Mouse (Mus musculus): ENCODE measurements at regions not wholly inside any gene's neighbourhood (a gene's known extent, or its start where the extent isn't known, plus 50 kb on each side); places are given as distances from the start of the nearest gene placed in this dataset.
A peak's percentile ranks its signal among the peaks of the same experiment; 100 is the strongest.

DNA sequence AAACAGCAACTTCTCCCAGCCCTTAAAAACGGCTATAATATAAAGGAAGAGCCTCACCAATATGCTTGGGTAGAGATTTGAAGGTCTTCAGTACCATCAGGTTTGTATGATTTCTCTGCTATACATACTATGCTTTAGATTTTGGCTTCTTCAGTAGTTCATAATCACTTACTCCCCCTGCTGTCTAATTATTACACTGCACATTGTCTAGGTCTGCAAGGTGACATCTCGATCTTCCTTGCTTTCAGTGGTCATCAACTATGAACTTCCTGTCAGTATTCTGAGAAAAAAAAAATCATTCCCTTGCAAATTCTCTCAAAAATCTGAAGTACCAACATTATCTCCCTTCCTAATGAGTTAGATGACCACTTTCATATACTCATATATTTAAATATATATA, 225.4 kb upstream of the Galnt5 start:
- no peak for ATAC-seq (ENCODE audit: insufficient number of reproducible peaks, low FRiP score, low TSS enrichment)

DNA sequence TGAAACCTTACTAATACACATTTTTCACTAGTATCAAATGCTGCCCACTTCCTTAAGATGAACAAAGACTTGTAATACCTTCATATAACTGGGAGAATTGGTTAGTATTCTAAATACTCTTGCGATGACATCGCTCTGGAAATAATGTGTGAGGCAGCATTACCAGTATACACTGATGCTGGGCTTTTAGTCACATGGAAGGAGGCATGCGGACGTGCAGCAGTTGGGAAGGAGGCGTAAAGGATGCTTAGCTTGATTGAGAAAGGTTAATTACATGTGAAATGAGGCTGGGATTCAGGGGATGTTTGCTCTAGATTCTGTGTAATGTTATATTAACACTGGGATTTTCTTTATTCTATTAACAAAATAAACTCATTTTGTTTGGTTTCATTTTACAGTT, 221.5 kb upstream of the Galnt5 start:
- ATAC-seq (ENCODE audit: insufficient number of reproducible peaks, low FRiP score, low TSS enrichment): no peak

DNA sequence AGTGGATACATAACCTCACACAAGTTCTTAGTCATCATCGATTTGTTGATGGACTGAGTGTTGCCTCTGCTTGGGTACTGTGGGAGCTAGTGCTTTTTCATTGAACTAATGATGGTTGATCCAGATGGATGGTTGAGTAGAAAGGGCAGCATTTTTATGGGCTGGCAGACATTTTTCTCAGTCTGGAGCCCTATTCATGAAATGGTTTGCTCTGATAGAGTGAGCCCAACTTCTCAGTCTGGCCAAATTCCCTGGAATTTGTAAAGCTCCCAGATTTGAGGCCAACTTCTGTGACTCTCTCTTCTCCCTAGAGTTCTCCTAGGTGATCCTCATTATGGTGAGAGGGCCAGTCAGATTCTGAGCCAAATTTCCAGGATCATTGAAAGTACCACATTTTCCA, 216.8 kb upstream of the Galnt5 start:
- no peak for ATAC-seq (ENCODE audit: insufficient number of reproducible peaks, low FRiP score, low TSS enrichment)

DNA sequence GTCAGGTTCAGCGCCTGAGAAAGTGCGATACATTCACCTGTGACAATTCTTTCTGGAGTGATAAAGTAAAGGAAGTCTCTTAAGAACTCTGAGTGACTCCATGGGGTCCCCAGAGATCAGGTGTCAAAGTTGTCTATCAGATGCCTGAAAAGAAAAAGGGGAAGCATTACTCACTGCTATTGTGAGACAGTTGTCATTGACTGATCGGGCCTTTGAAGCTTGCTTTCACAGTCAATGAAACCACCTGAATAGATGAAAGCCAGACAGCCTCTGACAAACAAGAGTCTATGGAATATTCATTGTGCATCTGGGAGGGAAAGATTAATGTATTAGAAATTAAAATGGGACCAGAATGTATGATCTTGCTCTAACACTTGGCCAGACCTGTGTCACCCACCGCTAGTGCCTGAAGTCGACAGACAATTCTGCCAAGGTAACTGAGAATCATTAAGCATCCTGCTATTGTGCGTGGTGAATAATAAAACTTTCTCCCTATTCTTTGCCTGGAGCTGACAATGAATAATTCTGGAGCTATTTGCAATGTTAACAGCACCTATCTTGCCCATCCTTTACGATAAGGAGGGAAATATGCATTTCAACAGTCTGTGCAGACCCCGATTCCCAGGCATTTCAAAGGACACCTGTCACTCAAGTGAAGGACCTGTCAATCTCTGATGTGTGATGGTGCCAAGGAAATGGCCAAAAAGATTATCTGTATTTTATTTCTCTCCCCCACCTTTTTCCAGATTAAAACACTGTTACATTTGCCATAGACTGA, 204.0 kb upstream of the Galnt5 start:
- ATAC-seq (ENCODE audit: insufficient number of reproducible peaks, low FRiP score, low TSS enrichment): no peak

DNA sequence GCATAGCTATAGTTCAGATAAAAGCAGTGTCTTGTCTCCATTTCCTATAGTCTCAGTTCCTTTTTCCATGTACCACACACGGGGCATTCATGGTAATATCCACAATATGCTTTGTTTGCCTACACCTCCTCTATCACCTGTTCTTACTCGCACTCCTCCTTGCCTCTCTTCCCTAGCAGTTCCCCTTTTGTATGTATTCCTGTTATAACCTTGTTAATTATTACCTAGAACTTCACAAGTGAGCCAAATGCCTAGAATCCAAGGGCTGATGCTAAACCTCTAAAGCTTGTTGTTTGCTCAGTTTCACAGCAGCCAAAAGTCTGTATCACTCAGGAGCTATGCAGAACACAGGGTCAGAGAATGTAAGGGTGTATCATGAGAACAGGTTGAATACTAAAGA, 198.4 kb upstream of the Galnt5 start:
- no peak for ATAC-seq (ENCODE audit: insufficient number of reproducible peaks, low FRiP score, low TSS enrichment)

DNA sequence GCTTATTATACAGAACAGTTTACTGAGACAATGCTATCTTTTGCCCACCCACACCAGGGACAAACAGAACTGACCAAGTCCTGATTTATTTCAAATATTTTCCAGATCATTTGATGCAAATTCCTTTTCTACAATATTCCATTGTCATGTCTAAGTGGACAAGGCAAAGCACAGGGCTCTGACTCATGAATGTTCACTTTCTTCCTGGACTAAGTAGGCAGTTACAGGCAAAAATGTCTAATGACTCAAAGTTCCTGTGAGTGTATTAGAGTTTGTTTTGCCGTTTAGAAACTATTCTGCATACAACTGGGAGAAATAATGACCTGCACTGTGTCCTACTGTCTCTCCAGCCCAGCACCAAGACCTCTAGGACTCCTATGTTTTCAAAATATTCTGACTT, 189.8 kb upstream of the Galnt5 start:
- ATAC-seq (ENCODE audit: insufficient number of reproducible peaks, low FRiP score, low TSS enrichment): no peak

DNA sequence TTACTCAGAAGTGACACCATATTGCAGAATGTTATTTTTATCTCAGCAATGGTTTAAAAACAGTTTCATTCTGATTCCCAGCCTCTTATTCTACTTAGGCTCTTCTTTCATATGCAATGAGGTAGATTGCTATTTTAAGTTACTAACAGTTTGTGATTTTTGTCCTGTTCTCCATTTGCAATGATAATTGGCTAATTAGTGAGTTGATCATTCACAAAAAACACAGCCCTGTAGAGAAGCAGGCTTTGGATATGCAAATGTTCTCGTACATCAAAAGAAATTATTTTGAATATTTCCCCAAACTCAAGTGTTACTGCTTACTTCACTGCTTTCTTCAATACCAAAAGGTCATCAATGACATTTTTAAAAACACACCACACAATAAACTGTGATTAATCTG, 184.7 kb upstream of the Galnt5 start:
- no peak for ATAC-seq (ENCODE audit: insufficient number of reproducible peaks, low FRiP score, low TSS enrichment)

DNA sequence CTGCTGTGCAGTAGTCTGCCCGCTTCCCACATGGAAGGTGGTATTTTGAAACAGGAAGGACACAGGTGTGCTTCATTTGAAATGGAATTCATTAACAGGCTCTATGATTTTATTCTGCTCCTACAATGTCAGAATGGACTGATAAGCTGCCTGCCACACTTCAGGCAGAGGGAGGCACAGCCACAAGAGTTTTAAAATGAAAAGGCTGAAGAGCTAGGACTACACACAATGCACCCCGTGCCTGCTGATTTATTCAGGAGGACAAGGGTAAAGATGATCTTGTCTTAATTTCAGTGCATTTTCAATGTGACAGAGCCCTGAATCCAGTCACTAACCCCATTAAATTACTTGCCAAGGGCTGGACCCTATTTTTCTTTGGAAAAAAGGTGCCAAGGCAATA, 177.3 kb upstream of the Galnt5 start:
- no peak for ATAC-seq (ENCODE audit: insufficient number of reproducible peaks, low FRiP score, low TSS enrichment)

DNA sequence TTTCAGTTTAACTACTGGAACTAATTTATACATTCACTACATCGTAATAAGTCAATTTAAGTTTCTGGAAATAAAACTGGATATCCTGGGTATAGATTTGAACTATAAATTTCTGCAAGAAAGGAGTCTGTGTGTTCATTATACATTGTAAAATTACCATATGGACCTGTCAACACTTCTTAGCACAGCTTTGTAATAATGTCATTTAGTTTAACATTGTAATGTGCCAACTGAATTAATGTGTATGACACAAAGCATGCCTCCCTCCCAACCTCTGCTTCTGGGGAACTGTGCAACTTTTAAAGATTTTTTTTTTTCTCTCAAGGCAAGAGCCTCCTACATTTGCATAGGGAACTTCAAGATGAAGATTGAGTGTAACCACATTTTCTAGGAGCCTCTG, 176.8 kb upstream of the Galnt5 start:
- ATAC-seq (ENCODE audit: insufficient number of reproducible peaks, low FRiP score, low TSS enrichment): no peak

DNA sequence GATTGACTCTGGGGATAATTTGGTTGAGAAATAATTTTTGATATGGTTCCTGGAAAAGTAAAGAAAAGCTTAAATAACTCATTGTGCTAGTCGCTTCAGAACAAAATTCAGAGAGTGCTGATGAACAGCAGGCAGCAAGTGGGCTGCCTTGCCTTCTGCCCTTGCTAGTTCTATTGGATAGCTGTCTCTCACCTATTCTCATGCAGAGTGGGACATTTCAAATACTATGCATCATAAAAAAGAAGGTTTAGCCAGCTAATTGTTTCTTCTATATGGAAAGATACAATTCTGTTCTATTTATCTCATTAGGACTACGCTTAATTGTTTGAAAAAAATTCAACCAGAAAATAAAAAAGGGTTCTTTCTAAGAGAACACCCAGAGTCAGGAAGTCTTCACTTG, 169.4 kb upstream of the Galnt5 start:
- no peak for ATAC-seq (ENCODE audit: insufficient number of reproducible peaks, low FRiP score, low TSS enrichment)

DNA sequence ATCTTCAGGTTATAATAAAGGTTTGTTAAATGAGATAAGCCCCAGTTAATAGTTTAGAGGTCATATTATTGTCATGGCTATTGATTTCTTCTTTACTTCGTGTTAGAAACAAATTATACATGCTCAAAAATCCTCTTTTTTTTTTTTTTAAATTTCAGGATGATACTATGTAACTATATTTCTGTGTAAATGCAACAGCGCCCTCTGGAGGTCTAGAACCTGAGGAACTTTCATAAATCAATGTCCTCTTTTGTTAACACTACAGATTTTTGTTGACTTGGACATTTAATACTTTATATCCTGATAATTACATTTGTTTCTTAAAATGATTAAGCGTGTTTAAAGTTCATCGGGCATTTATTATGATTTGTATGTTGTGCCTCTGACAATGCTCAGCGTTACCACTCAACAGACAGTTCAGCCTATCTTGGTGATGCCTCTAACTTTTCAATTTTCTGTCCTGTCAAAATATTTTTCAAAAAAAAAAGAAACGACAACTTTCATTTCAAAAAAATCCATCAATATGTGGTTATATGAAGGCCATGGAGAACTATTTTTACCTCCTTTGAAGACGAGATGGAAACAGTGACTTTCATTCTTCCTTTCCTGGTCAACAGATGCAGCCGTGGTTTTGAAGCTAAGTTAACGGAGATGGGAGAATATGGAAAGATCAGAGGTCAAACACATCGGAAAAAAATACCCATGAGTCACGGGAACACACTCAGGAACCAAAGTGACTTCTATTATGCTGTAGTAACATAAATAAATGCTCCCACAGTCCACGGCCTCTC, 164.9 kb upstream of the Galnt5 start:
- no peak for ATAC-seq (ENCODE audit: insufficient number of reproducible peaks, low FRiP score, low TSS enrichment)

DNA sequence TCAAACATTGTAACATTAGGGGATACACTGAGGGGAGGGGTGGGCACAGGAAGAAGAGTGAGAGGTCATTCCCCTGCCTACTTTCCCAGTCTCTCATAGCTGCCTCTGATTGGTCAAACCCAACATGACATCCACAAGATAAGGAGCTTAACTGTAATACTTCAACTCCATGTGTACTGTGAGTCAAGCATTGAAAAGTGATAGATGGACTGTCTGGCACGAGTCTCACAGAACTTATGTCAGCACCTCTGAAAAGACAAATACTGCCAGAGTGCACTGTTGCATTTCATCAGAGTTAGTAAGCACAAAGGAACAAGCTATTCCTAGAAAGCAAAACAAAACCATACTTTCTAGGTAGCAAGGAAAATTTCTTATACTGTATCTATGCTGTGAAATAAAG, 152.5 kb upstream of the Galnt5 start:
- ATAC-seq (ENCODE audit: insufficient number of reproducible peaks, low FRiP score, low TSS enrichment): no peak

DNA sequence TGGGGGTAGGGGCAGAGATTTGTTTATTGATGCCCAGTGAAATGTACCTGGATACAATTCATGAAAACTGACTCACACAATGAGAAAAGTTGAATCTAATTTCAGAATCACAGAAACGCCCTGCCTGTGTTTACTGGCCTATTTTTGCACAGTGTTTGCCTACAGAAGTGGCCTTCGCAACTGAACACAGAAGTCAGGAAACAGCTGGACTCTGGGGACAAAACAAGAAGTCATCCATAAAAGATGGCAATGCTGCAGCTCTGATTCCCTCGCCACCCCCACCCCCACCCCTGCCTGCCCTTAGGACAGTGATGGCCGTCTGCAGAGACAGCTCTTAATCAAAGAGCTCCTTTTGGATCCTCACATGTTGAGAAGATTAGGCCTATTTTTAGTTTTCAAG, 150.0 kb upstream of the Galnt5 start:
- ATAC-seq (ENCODE audit: insufficient number of reproducible peaks, low FRiP score, low TSS enrichment): no peak

DNA sequence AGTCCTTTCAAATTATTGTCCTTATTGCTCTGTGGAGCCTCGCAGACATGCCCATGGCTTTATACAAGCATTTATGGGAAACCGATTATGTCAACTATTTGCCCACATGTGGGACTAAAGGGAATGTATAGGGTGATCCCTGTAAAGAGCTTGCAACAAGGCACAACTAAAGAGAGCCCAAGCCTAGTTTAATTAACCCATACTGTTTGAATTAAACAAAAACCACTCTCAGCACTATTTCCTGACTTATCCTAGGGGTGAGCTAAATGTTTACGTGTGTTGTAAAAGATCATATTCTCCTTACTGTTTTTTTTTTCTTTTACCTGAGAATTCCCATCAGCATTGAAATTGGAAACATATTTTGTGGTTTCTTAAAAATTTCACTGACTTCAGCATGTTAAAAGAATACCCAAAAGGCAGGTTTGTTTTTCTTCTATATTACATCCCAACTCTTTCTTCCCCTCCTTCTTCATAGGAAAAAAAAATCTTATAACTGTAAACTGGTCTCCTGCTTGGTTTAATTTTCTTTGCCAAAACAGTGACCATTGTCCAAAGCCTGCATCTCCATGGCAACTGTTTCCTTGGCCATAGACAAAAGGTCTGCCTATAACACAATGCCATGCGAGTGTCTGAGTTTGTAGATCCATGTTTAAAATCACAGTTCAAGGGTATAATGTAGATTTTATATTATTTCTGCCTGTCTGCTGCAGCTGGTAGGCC, 148.2 kb upstream of the Galnt5 start:
- no peak for ATAC-seq (ENCODE audit: insufficient number of reproducible peaks, low FRiP score, low TSS enrichment)

DNA sequence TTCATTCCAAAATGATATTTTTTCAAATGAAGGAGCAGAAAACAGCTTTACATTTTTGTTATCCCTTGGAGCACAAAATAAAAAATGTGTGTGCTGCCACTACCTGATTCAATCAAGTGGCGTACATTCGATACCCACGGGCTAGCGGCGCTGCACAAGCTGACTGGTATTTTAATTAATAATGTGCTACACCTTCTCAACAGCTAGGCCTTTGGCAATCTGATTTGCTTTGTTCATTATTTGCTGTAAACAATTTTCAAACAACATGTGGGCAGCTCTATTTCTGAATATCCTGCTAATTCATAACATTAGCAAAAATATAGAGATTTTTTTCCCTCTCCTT, 147.7 kb upstream of the Galnt5 start:
- no peak for ATAC-seq (ENCODE audit: insufficient number of reproducible peaks, low FRiP score, low TSS enrichment)

DNA sequence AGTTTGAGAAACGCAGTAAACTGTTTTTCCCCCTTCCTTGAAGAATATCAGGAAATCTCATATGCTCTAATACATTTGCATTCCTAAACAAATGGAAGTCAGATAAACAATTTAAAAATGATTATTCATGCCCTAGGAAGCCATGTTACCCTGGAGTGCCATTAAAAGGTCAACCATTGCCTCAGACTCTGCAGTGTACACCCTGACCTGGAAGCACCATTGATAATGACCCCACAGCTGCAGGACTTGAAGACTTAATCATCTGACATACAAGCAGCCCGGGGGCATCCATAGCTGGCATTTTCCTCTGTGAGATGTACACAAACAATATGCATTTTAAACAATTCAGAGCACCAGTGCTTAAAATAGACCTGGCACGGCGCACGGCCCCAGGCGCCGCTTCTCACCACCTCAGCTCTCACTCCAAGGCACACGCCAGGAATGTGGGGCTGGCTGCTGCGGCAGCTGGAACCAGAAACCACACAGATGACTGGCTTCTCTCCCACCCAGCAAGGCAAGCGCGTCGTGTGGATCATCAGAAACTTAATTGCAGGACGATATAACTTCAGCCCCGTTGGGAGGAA, 141.1 kb upstream of the Galnt5 start:
- ATAC-seq (ENCODE audit: insufficient number of reproducible peaks, low FRiP score, low TSS enrichment): no peak

DNA sequence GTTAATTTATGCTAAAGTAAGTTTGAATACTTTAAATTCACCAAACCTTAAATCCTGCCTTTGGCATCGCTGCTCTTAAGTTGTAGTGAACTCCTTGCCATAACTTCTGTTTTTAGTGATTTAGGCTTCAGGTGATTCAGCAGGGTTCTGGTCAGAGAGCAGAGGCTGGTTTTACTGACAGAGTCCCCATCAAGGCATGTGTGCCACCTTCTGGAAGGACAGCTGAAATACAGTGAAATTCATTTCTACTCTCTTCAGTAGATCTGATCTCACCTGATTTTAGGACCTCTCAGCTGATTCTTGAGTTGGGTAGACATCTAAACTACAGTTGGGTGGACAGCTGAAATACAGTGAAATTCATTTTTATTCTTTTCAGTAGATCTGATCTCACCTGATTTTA, 132.4 kb upstream of the Galnt5 start:
- ATAC-seq (ENCODE audit: insufficient number of reproducible peaks, low FRiP score, low TSS enrichment): 0 out of 2 replicates have a peak, but pooled peaks have one; percentile 26

DNA sequence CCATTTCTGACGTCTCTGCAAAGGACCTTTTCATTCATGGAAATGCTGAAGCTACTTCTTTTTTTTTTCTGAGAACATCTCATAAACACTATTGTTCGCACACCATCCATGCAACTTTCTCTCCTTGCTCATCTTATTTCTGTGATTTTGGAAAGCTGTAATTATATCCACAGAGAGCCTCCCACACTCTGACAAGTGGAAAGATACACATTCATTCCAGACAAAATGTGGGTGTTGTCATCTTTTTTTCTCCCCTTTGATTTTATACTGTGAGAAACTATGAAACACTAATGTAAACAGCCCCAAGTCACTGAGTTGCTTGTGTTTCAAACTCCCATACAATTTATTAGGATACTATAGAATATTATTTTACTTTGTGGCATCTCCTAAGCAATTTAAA, 129.6 kb upstream of the Galnt5 start:
- no peak for ATAC-seq (ENCODE audit: insufficient number of reproducible peaks, low FRiP score, low TSS enrichment)

DNA sequence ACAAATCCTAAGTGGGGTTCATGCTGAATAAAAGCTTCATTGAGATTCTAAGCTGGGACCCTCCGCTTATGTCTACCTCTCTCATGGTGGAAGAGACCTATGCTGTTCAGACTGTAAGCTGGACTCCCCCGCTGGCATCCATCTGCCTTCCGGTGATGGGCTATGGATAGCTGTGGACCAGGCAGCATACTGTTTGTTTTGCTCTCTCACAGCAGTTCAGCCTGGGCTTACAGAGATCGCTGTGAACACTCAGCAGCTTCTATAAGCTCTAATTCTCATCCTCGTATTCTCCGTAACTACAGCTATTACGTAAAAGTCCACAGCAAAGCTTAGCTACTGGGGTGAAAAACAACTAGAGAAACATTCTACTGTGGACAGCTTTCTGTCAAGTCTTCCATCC, 97.5 kb upstream of the Galnt5 start:
- peak; percentile 85 for ATAC-seq (ENCODE audit: insufficient number of reproducible peaks, low FRiP score, low TSS enrichment)

DNA sequence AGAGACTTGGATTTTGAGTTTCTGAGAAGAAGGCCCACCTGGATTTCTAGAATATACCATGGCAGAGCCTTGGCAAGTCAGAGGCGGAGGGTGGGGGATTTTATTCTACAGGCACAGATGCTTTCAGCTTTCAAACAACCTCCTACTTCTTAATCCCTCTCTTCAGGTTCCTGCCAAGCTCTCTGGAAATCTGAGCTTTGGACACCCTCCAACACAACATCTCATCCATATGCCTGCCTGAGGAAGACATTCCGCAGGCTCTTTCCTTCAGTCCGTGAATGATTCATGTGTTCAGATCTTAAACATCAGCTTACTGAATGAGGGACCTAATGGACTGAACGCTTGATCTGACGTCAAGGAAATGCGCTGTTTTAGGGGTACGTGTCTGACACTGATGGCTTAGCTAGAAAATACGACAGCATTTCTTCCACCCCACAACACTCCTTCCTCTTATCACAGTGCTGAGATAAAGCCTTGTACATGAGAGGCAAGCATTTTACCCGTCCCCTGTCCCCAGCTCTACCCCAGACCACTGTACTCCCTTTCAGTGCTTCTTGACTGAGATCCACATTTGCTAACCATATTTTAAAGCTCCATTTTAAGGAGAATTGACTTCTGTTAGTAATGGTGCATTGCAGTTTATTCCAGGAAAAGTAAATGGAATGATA, 97.0 kb upstream of the Galnt5 start:
- ATAC-seq (ENCODE audit: insufficient number of reproducible peaks, low FRiP score, low TSS enrichment): peak; percentile 85

Data from cerebellum, adult (tissue).